In the genomic region with DNA sequence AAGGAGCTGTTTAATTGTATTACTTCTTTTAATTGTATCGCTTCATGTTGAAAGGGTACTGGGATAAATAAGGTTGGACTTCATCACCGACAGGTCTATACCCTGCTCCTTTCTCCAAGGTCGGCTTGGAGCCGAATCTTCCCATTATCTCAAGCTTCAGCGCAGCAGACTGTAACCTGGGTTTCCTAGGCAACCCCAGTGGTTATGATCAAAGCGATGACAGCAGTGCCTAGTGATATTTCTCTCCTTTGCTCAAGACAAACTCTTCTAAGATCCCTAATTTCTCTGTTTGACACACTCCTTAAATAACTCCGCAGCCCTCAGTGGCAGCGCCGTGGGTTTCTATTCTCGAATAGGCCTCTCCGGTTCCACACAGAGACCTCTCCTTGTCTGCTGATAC, we compare ENCODE assay signal across 22 mouse cellular contexts.
"Had no signal": no experiment of that assay in that cellular context is flagged by ENCODE, and none has a peak within 500 bp of the region (broad histone marks: within the 10 kb centered on the region; RNA-seq: fewer than 3 reads in every experiment).

No protein-coding gene starts in this region.

- H3K27ac ChIP-seq: kidney, embryonic 15.5 days; limb, embryonic 10.5 days; limb, embryonic 13.5 days; liver, embryonic 12.5 days; liver, embryonic 15.5 days; lung, embryonic 15.5 days; midbrain, embryonic 10.5 days; midbrain, embryonic 15.5 days; stomach, postnatal 0 days had no signal

- DNase-seq: kidney, adult 11 months; kidney, adult 8-10 months; kidney, postnatal 10 days; kidney, postnatal 36 days; layer of hippocampus, postnatal 36 days; liver; lung, adult 18-20 months; lung, postnatal 10 days; lung, postnatal 36 days; thymus, adult 2 months; thymus, postnatal 14 days; thymus, postnatal 4 days had no signal

- H3K9me3 ChIP-seq: kidney, embryonic 15.5 days; limb, embryonic 10.5 days; limb, embryonic 13.5 days; liver, embryonic 12.5 days; liver, embryonic 15.5 days; lung, embryonic 15.5 days; megakaryocyte, embryonic 14.5 days; midbrain, embryonic 15.5 days had no signal

- H3K9ac ChIP-seq: kidney, embryonic 15.5 days; limb, embryonic 13.5 days; liver, embryonic 12.5 days; liver, embryonic 15.5 days; lung, embryonic 15.5 days; midbrain, embryonic 15.5 days had no signal

- H3K4me1 ChIP-seq: kidney, embryonic 15.5 days; limb, embryonic 10.5 days; limb, embryonic 13.5 days; liver, embryonic 12.5 days; liver, embryonic 15.5 days; megakaryocyte, embryonic 14.5 days; midbrain, embryonic 10.5 days; midbrain, embryonic 15.5 days had no signal

- H3K36me3 ChIP-seq: kidney, embryonic 15.5 days; limb, embryonic 10.5 days; limb, embryonic 13.5 days; liver, embryonic 12.5 days; liver, embryonic 15.5 days; lung, embryonic 15.5 days; midbrain, embryonic 10.5 days; midbrain, embryonic 15.5 days had no signal

- H3K4me3 ChIP-seq: kidney, embryonic 15.5 days; limb, embryonic 10.5 days; limb, embryonic 13.5 days; liver, embryonic 12.5 days; liver, embryonic 15.5 days; lung, embryonic 15.5 days; megakaryocyte, embryonic 14.5 days; midbrain, embryonic 10.5 days; midbrain, embryonic 15.5 days had no signal

- ATAC-seq: liver, embryonic 12.5 days; midbrain, embryonic 15.5 days had no signal

- H3K27me3 ChIP-seq: kidney, embryonic 15.5 days; liver, embryonic 12.5 days; liver, embryonic 15.5 days; lung, embryonic 15.5 days; megakaryocyte, embryonic 14.5 days; midbrain, embryonic 15.5 days had no signal

- H3K4me2 ChIP-seq: kidney, embryonic 15.5 days; limb, embryonic 13.5 days; liver, embryonic 12.5 days; liver, embryonic 15.5 days; lung, embryonic 15.5 days; midbrain, embryonic 15.5 days had no signal
